Mouse (Mus musculus) left cerebral cortex, adult 8-10 months (tissue): ENCODE measurements around the gene Sept11. TPM values are rescaled to one million over a fixed set of nuclear protein-coding genes. Genes with fewer than 3 reads are reported as not detected.

Experiments used
- total RNA-seq, 4 experiments: library from RNA; stranded (reverse); gene quantifications; 2 replicates each; pipeline ENCODE4 v1.2.4; 2022

Sept11 gene
- total RNA-seq, 4 experiments from 2014 or later: 172 to 182 (median 180) TPM

Other genes with a start within 250 kb of the Sept11 start
- gene Sowahb, start 48.4 kb upstream of the Sept11 start, total RNA-seq: 10 to 100 TPM; 15.2 to 18.2 (median 17.4) TPM
- 100 to 1,000 TPM; 272 to 320 (median 294) TPM for gene Ccni, start 113.1 kb downstream of the Sept11 start, total RNA-seq
- 1 to 10 TPM in 2 of 4 experiments, under 1 TPM in 2; 0.40 to 1.3 (median 1.1) TPM for gene 2010109A12Rik, start 113.1 kb downstream of the Sept11 start, total RNA-seq
- 10 to 100 TPM; 35.5 to 39.6 (median 38.0) TPM for gene Ccng2, start 173.8 kb downstream of the Sept11 start, total RNA-seq